Mouse (Mus musculus): ENCODE results near the gene Gm10638. TPM values are rescaled to one million over a fixed set of nuclear protein-coding genes. Genes with fewer than 3 reads are reported as not detected.

Gm10638 gene
- polyA plus RNA-seq, 1 experiment, result 1.8 TPM

DNA sequence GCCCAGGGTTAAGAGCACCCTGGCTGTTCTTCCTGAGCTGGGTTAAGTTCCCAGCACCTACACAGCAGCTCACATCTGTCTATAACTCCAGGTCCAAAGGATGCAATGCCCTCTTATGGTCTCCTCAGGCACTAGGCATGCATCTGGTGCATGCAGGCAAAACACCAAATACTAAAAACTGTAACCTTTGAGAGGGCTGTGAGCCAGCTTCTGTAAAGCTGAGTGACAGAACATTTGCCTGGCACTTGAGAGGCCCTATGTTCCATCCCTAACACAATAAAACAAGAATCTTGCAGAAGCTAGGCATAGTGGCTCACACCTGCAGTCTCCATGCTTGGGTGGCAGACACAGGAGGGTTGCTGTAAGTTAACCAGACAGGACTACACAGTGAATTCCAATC lies 3.9 kb upstream of the Gm10638 start:
- no peak for DNase-seq
- Histone ChIP-seq H3K4me3 (replicated peaks; ENCODE audit: insufficient read depth, low read depth, low read length) (no peak overlapping the region), H3K4me1 (ENCODE audit: control insufficient read depth, insufficient read depth, low read length) (peaks cover 8% of the 10 kb centered on the region; the same call in 1 of the 2 replicates), H3K27me3 (ENCODE audit: control insufficient read depth, insufficient read depth, low read length) (no peaks in the 10 kb centered on the region), H3K27ac (ENCODE audit: insufficient read depth, low read length) (no peak overlapping the region)
- TF ChIP-seq CTCF (IDR thresholded peaks at IDR 0.05; ENCODE audit: borderline replicate concordance, insufficient read depth, low read depth, low read length) (no peak), POLR2A (IDR thresholded peaks at IDR 0.05; ENCODE audit: borderline replicate concordance, insufficient read depth, low read length) (no peak)

DNA sequence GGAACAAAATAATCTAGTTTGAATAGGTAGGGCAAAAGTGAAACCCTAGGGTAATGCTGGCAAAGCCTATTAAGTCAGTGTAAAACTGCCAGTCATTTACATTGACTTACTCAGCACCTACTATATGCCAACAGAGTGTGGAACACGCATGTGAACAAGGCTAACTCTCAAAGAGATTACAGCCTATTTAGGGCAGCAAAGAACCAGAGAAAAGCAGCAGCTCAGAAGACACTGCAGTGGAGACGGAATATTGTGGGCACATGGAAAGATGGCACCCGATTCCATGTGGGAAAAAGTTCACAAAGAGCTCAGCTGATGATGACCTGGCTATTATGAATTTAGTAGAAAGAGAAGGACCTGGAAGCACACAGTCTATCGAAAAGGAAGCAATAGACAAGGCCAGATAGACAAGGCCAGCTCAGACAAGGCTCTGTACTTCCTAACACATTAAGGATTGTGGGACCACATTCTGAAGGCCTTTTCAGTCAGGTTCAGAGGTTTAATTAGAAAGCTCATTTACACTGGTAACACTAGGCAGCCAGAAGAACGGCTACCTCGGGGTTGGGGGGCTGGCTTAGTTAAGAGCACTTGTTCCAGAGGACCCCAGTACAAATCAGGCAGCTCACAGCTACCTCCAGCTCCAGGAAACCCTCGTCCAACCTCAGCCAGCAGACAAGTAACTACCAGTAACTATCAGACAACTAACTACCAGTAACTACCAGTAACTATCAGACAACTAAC lies 2.7 kb upstream of the Gm10638 start:
- no peak overlapping the region for H3K27ac ChIP-seq (ENCODE audit: insufficient read depth, low read length)
- TF ChIP-seq POLR2A (IDR thresholded peaks at IDR 0.05; ENCODE audit: borderline replicate concordance, insufficient read depth, low read length) (no peak), CTCF (IDR thresholded peaks at IDR 0.05; ENCODE audit: borderline replicate concordance, insufficient read depth, low read depth, low read length) (no peak)
- DNase-seq, result no peak
- peaks cover 8% of the 10 kb centered on the region; the same call in 1 of the 2 replicates for H3K4me1 ChIP-seq (ENCODE audit: control insufficient read depth, insufficient read depth, low read length)
- H3K27me3 ChIP-seq (ENCODE audit: control insufficient read depth, insufficient read depth, low read length), result no peaks in the 10 kb centered on the region
- no peak overlapping the region for H3K4me3 ChIP-seq (replicated peaks; ENCODE audit: insufficient read depth, low read depth, low read length)
- WGBS, result 55% methylated on average over 7 of the region's 7 CpGs

DNA sequence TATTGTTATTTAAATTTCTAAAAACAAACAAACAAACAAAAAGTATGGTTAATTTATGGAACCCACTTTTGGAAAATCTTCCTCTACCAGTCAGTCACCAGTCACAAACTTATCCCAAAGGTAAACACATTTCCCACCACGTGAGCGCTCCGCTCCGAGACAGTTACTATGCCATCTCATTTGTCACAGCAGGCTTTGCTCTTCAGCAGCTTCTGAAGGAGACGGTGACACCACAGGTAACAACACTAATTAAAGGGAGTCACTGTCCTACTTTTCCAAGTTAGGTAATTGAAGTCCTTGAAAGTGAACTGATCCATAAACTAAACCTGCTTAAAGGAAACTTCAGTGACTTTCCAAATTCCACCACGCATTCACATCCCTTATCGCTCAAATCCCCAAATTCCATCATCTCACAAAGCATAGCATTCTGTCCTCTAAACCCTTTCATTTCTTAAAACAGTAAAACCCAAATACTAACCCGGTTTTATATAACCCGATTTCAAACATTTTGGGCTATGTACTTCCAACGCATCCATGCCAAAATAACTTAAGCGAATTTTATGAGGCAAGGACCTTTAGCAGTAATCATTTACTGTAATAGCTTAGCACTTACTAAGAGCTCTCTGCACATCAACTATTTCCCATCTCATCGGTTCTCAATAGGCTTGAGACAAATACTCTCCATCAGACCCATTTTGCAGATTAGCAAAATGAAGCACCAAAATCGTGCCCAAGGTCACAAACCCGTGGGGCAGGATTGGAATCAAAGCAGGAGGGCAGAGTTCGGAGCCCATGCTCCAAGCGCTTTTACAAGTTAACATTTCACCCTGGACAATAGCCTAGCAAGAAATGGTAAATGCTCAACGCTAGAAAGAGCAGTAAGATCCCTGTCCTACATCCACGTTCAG lies 932 bp upstream of the Gm10638 start:
- H3K27ac ChIP-seq (ENCODE audit: insufficient read depth, low read length), result peak overlapping the region; percentile 85
- 3% methylated on average over 18 of the region's 18 CpGs for WGBS
- peaks cover 8% of the 10 kb centered on the region; the same call in 1 of the 2 replicates for H3K4me1 ChIP-seq (ENCODE audit: control insufficient read depth, insufficient read depth, low read length)
- DNase-seq, result peak in 1 of 2 experiments; percentile 38
- H3K27me3 ChIP-seq (ENCODE audit: control insufficient read depth, insufficient read depth, low read length), result no peaks in the 10 kb centered on the region
- TF ChIP-seq CTCF (IDR thresholded peaks at IDR 0.05; ENCODE audit: borderline replicate concordance, insufficient read depth, low read depth, low read length) (no peak), POLR2A (IDR thresholded peaks at IDR 0.05; ENCODE audit: borderline replicate concordance, insufficient read depth, low read length) (no peak)
- H3K4me3 ChIP-seq (replicated peaks; ENCODE audit: insufficient read depth, low read depth, low read length), result peak overlapping the region; percentile 97

GRCm38 (mm10) chr8:86745935-86746441 lies 489 bp downstream of the Gm10638 start:
- TF ChIP-seq POLR2A (IDR thresholded peaks at IDR 0.05; ENCODE audit: borderline replicate concordance, insufficient read depth, low read length) (peak; percentile 76), CTCF (IDR thresholded peaks at IDR 0.05; ENCODE audit: borderline replicate concordance, insufficient read depth, low read depth, low read length) (no peak)
- peak overlapping the region; percentile 85 for H3K27ac ChIP-seq (ENCODE audit: insufficient read depth, low read length)
- H3K4me3 ChIP-seq (replicated peaks; ENCODE audit: insufficient read depth, low read depth, low read length), result peak overlapping the region; percentile 97
- peaks cover 8% of the 10 kb centered on the region; the same call in 1 of the 2 replicates for H3K4me1 ChIP-seq (ENCODE audit: control insufficient read depth, insufficient read depth, low read length)
- peak; percentile 95 to 97 for DNase-seq
- WGBS, result under 1% methylated on average over 61 of the region's 70 CpGs
- no peaks in the 10 kb centered on the region for H3K27me3 ChIP-seq (ENCODE audit: control insufficient read depth, insufficient read depth, low read length)

DNA sequence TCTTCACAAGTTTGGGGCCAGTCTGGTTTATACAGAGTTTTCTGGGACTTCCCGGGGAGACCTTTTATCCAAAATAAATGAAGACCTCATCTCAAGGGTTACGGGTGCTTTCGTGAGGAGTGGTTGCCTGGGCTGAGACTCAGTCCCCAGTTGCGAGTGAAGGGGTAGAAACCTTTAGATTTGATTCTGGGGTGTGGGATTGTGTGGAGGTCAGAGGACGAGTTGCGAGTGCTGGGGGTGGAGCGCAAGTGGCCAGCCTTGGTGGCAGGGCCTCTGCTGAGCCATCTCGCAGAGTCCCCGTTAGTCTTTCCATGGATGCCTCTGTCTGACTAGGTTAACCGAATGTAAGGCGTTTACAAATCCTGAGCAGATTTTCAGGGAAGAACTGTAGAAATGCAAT lies 1.0 kb downstream of the Gm10638 start:
- TF ChIP-seq POLR2A (IDR thresholded peaks at IDR 0.05; ENCODE audit: borderline replicate concordance, insufficient read depth, low read length) (no peak), CTCF (IDR thresholded peaks at IDR 0.05; ENCODE audit: borderline replicate concordance, insufficient read depth, low read depth, low read length) (no peak)
- DNase-seq, result peak; percentile 35 to 51
- 4% methylated on average over 11 of the region's 11 CpGs for WGBS
- Histone ChIP-seq H3K27me3 (ENCODE audit: control insufficient read depth, insufficient read depth, low read length) (no peaks in the 10 kb centered on the region), H3K27ac (ENCODE audit: insufficient read depth, low read length) (peak overlapping the region; percentile 26), H3K4me3 (replicated peaks; ENCODE audit: insufficient read depth, low read depth, low read length) (peak overlapping the region; percentile 56), H3K4me1 (ENCODE audit: control insufficient read depth, insufficient read depth, low read length) (peaks cover 8% of the 10 kb centered on the region; the same call in 1 of the 2 replicates)

- H3K4me1 ChIP-seq (ENCODE audit: control insufficient read depth, insufficient read depth, low read length), result no peaks in the 10 kb centered on the region; the same call in 1 of the 2 replicates
- DNase-seq, result no peak
- no peaks in the 10 kb centered on the region; the same call in 1 of the 2 replicates for H3K27me3 ChIP-seq (ENCODE audit: control insufficient read depth, insufficient read depth, low read length)
- 63% methylated on average over 2 of the region's 2 CpGs for WGBS
- no peak for TF ChIP-seq CTCF (IDR thresholded peaks at IDR 0.05; ENCODE audit: borderline replicate concordance, insufficient read depth, low read depth, low read length)
- no peak for TF ChIP-seq POLR2A (IDR thresholded peaks at IDR 0.05; ENCODE audit: borderline replicate concordance, insufficient read depth, low read length)
- no peak overlapping the region for H3K27ac ChIP-seq (ENCODE audit: insufficient read depth, low read length)
- no peak overlapping the region for H3K4me3 ChIP-seq (replicated peaks; ENCODE audit: insufficient read depth, low read depth, low read length)
These were observed 4.3 kb downstream of the Gm10638 start for GRCm38 (mm10) chr8:86749842-86750241.

DNA sequence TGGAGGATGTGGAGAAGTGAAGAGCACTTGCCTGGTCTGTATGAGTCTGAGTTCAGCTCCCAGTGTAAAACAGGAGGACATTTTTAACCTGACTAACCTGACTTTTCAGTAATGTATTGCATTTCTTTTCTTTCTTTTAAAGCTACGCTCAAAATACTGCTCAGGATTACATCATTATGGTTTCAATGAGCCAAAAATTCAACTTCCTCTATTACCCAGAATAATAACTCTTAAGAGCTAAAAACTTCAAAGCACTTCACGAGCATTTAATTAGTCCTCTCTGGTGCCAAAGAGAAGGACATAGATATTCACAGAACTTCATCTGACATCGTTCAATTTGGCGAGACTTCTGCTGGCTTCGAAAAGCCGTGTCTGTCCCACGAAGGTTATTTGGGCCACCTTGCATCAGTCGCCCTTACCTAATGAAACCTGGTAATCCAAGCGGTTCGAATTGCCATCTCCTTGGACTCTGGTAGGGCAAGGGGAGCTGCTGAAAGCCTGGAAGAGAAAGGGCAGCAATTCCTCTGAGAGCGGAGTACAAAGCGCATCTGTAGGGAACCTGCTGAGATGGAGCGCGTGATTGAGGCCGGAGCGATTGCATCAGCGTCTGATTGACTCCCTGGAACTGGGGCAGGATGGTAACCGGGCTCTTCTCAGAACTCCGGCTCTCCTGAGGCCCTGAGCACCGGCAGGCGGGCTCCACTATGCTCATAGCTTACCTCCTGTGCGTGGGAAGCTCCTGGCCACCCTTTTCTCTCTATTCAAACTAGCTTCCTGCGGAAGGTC lies 11.6 kb downstream of the Gm10638 start:
- Histone ChIP-seq H3K27me3 (ENCODE audit: control insufficient read depth, insufficient read depth, low read length) (no peaks in the 10 kb centered on the region; the same call in 1 of the 2 replicates), H3K4me3 (replicated peaks; ENCODE audit: insufficient read depth, low read depth, low read length) (peak overlapping the region; percentile 46), H3K4me1 (ENCODE audit: control insufficient read depth, insufficient read depth, low read length) (peaks cover 3% of the 10 kb centered on the region; the same call in 1 of the 2 replicates), H3K27ac (ENCODE audit: insufficient read depth, low read length) (no peak overlapping the region)
- DNase-seq, result peak; percentile 36 to 37
- WGBS, result 13% methylated on average over 23 of the region's 23 CpGs
- TF ChIP-seq POLR2A (IDR thresholded peaks at IDR 0.05; ENCODE audit: borderline replicate concordance, insufficient read depth, low read length) (no peak), CTCF (IDR thresholded peaks at IDR 0.05; ENCODE audit: borderline replicate concordance, insufficient read depth, low read depth, low read length) (no peak)
